Mouse (Mus musculus) limb, embryonic 15.5 days (tissue): ENCODE results near the gene Rnase1. TPM values are rescaled to one million over a fixed set of nuclear protein-coding genes. Genes with fewer than 3 reads are reported as not detected.
A peak's percentile ranks its signal among the peaks of the same experiment; 100 is the strongest.

Source experiments
- ATAC-seq: fragments of 200-750 bp; cut with Nextera tagmentation; 2 replicates; pipeline ENCODE4 v1.8.0; 2017; ENCODE audit warnings: low read depth, moderate TSS enrichment; ENCODE audit not compliant: insufficient number of reproducible peaks, low FRiP score, low TSS enrichment
- H3K27ac ChIP-seq: fragments of 300-500 bp; sonication (generic); 2 replicates; pipeline ENCODE4 v1.5.1; 2015; ENCODE audit warnings: moderate library complexity, mild to moderate bottlenecking, inconsistent platforms
- H3K27me3 ChIP-seq: fragments of 300-500 bp; sonication (generic); 2 replicates; pipeline ENCODE4 v1.6.1; 2015; ENCODE audit warnings: inconsistent platforms
- H3K36me3 ChIP-seq: fragments of 300-500 bp; sonication (generic); 2 replicates; pipeline ENCODE4 v1.6.1; 2015; ENCODE audit warnings: inconsistent platforms
- H3K4me1 ChIP-seq: fragments of 300-500 bp; sonication (generic); 2 replicates; pipeline ENCODE4 v1.6.1; 2015; ENCODE audit warnings: inconsistent platforms
- H3K4me2 ChIP-seq: fragments of 300-500 bp; sonication (generic); 2 replicates; pipeline ENCODE4 v1.6.1; 2015; ENCODE audit warnings: mild to moderate bottlenecking, inconsistent platforms
- H3K4me3 ChIP-seq: fragments of 300-500 bp; sonication (generic); 2 replicates; pipeline ENCODE4 v1.5.1; 2015; ENCODE audit warnings: mild to moderate bottlenecking, inconsistent platforms
- H3K9ac ChIP-seq: fragments of 300-500 bp; sonication (generic); 2 replicates; pipeline ENCODE4 v1.6.1; 2015; ENCODE audit warnings: inconsistent platforms
- H3K9me3 ChIP-seq: fragments of 300-500 bp; sonication (generic); 2 replicates; pipeline ENCODE4 v1.6.1; 2016; ENCODE audit warnings: inconsistent platforms
- WGBS: fragments of 180-500 bp; shearing (Covaris S2); methylation state at CpG from one replicate; pipeline ENCODE4 v1.1.7; 2015; 5-methylcytosine and 5-hydroxymethylcytosine counted together
- polyA plus RNA-seq: library from polyadenylated mRNA; unstranded; fragments of >200 nt; fragmentation: Nextera tagmentation; extraction: Ambion mirVana; gene quantifications from 2 replicates; pipeline ENCODE4 v1.2.1, GENCODE M21; 2015

Rnase1 gene
- polyA plus RNA-seq, 1 experiment from 2014 or later = 2.2 TPM

GRCm38 (mm10) chr14:51132372-51132771, 14.2 kb downstream of the Rnase1 start:
- no peak for ATAC-seq
- WGBS = 87% methylated on average over 4 of the region's 4 CpGs

DNA sequence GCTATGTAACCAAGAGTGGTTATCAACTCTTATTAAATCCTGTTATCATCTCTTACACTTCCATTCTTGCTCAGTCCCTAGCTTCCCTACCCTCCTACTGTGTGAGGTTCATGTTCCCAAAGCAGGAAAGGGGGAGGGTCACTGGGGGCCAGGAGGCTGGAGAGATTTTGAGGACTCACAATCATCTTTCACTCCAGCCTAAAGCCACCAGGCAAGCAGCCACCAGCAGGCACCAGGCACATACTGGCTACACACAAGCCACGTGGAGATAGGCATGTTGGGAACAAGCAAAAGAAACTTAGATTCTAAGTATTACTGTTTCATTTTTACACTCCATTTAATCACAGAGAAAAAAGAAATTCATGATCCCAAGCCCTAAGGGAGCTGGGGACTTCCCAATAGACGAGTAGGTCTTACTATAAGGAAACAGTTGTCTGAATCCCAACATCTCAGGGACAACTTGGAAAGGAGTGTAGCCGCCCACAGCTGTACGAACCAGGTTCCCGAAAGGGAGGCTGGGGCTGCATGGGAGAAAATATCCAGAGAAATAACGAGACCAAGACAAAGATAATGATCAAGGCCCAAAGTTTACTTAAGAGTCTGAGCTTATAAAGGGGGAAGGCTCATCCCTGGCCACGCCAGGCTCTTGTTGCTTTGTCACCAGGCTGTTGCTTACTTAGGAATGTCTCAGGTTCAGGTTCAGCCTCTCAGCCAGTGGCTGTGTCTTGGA, 15.3 kb downstream of the Rnase1 start:
- Histone ChIP-seq H3K27me3 (no peaks in the 10 kb centered on the region), H3K4me1 (no peaks in the 10 kb centered on the region), H3K27ac (no peak overlapping the region), H3K4me3 (no peak overlapping the region), H3K4me2 (no peak overlapping the region), H3K9ac (no peak overlapping the region), H3K9me3 (no peaks in the 10 kb centered on the region), H3K36me3 (no peaks in the 10 kb centered on the region)
- ATAC-seq = no peak
- 79% methylated on average over 7 of the region's 7 CpGs for WGBS

More at GRCm38 (mm10) chr14:51132372-51132771, 14.2 kb downstream of the Rnase1 start:
- H3K4me3 ChIP-seq = no peak overlapping the region
- no peak overlapping the region for H3K9ac ChIP-seq
- no peaks in the 10 kb centered on the region for H3K27me3 ChIP-seq
- H3K27ac ChIP-seq = no peak overlapping the region
- H3K4me2 ChIP-seq = no peak overlapping the region
- no peaks in the 10 kb centered on the region for H3K9me3 ChIP-seq
- H3K36me3 ChIP-seq = no peaks in the 10 kb centered on the region
- no peaks in the 10 kb centered on the region for H3K4me1 ChIP-seq

DNA sequence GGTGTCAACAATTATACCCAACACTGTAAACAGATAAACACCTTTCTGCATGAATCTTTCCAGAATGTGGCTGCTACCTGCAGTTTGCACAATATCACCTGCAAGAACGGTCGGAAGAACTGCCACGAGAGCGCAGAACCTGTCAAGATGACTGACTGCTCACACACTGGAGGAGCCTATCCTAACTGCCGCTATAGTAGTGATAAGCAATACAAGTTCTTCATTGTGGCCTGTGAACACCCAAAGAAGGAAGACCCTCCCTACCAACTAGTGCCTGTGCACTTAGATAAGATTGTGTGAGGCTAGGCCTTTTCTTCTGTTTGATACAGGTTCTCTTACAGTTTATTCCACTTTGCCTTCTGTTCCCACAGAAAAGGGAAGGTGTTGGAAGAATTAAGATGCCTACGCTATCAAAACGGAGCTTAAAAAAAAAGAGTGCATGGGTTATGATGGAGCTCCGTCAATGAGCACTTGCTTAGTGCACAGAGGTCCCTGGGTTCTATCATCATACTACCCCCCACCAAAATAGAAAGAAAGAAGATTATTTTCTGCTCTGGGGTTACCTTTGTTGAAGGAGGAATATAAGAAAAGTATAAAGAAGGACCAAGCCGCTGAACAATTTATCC, 16.2 kb downstream of the Rnase1 start:
- no peak for ATAC-seq
- Histone ChIP-seq H3K36me3 (no peaks in the 10 kb centered on the region), H3K27me3 (no peaks in the 10 kb centered on the region), H3K4me1 (no peaks in the 10 kb centered on the region), H3K4me3 (no peak overlapping the region), H3K4me2 (no peak overlapping the region), H3K9ac (no peak overlapping the region), H3K27ac (no peak overlapping the region), H3K9me3 (no peaks in the 10 kb centered on the region)
- 82% methylated on average over 9 of the region's 9 CpGs for WGBS

GRCm38 (mm10) chr14:51129624-51129975, 17.0 kb downstream of the Rnase1 start:
- H3K9ac ChIP-seq = no peak overlapping the region
- no peak overlapping the region for H3K4me2 ChIP-seq
- no peak for ATAC-seq
- WGBS = 56% methylated on average over 4 of the region's 4 CpGs
- no peaks in the 10 kb centered on the region for H3K4me1 ChIP-seq
- H3K36me3 ChIP-seq = no peaks in the 10 kb centered on the region
- no peak overlapping the region for H3K4me3 ChIP-seq
- no peaks in the 10 kb centered on the region for H3K9me3 ChIP-seq
- H3K27ac ChIP-seq = no peak overlapping the region
- H3K27me3 ChIP-seq = no peaks in the 10 kb centered on the region

DNA sequence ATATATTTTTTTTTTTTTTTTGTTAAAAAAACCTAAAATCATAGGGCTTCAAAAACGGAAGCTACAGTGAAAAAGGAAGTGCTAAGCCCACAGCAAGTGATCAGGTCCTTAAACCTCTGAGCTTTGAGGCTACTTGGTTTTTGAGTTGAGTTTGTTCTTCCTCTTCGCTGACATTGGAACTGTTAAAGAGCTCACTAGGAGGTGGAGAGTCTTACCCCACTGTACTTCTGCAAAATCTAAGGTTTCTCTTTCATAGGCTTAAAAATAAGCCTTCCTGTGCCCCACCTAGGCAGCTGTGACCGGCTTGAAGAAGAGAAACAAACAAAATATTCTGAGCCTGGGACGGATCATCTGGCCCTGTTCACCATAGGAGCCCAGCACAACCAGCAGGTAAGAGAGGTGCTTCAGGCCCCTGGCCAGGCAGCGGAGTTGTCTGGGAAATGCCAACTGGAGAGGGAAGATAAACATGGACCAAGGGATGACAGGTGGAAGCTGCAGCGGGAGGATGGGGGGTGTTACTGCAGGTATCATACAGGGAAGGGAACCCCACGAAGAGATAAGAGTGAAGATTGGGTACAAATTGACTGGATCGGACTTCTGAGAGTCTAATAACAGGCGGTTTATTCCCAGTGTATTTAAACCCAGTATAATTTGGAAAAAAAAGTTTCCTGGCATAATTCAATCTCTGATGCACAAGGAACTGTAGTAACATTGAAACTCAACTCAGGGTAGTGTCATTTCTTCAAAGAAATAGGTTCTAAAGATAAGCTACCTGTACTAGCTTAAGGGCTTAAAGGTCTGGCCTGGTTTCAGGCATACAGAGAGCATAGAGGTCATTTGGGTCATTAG, 17.6 kb downstream of the Rnase1 start:
- no peaks in the 10 kb centered on the region for H3K36me3 ChIP-seq
- H3K9me3 ChIP-seq = no peaks in the 10 kb centered on the region
- WGBS = 77% methylated on average over 9 of the region's 9 CpGs
- no peak overlapping the region for H3K9ac ChIP-seq
- no peak for ATAC-seq
- no peak overlapping the region for H3K27ac ChIP-seq
- no peaks in the 10 kb centered on the region for H3K4me1 ChIP-seq
- no peak overlapping the region for H3K4me3 ChIP-seq
- no peak overlapping the region for H3K4me2 ChIP-seq
- H3K27me3 ChIP-seq = no peaks in the 10 kb centered on the region

DNA sequence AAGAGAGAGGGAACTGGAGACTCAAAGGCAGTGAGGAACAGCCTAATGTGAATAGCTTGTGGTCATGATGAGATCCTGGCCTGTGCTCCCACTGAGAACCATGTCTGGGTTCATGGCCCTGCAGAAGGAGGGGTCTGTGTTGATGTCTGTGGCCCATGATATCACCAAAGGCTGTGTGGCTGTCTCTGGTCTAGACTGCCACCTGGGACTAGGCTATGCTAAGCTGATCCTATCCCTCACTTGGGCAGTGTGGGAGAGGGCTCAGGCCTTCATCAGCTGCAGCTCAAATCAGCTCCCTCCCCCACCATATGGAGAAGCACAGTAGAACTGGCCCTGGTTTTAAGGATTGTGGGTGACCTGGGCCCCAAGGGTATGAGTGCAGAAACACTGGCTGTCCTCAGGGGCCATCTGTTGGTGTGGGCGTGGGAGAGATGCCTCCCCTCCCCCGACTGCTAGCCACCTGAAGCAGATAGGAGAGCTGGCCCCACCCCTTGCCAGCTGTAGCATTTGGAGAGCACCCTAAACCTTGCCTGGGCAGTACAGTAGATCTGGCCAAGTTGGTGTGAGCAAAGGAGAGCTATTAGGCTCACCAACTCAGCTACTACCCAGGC, 18.8 kb downstream of the Rnase1 start:
- Histone ChIP-seq H3K9ac (no peak overlapping the region), H3K4me1 (no peaks in the 10 kb centered on the region), H3K4me2 (no peak overlapping the region), H3K36me3 (no peaks in the 10 kb centered on the region), H3K9me3 (no peaks in the 10 kb centered on the region), H3K27me3 (no peaks in the 10 kb centered on the region), H3K27ac (no peak overlapping the region), H3K4me3 (no peak overlapping the region)
- WGBS = 64% methylated on average over 2 of the region's 2 CpGs
- ATAC-seq = no peak; the same call in 1 of the 2 replicates

DNA sequence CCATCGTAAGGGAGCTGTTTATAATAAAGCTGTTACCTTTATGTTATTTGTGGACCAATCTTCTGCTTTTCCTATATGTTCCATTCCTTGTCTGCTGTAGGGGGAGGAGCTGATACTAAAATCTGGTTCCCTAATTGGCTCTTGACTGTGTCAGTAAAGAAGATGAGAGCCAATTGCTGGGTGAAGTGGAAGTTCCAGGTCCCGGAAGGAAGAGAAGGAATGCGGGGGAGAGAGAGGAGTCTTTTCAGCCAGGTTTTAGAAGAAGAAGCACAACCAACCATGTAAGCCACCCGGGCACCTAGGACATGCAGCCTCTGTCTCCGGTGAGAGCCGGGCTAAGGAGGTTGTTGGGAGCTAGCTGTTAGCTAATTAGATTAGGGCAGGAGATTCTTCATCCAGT, 20.9 kb downstream of the Rnase1 start:
- no peaks in the 10 kb centered on the region for H3K4me1 ChIP-seq
- H3K4me2 ChIP-seq = no peak overlapping the region
- H3K4me3 ChIP-seq = no peak overlapping the region
- no peak overlapping the region for H3K27ac ChIP-seq
- no peaks in the 10 kb centered on the region for H3K27me3 ChIP-seq
- H3K9me3 ChIP-seq = no peaks in the 10 kb centered on the region
- 83% methylated on average over 6 of the region's 6 CpGs for WGBS
- no peak overlapping the region for H3K9ac ChIP-seq
- no peak for ATAC-seq
- no peaks in the 10 kb centered on the region for H3K36me3 ChIP-seq

DNA sequence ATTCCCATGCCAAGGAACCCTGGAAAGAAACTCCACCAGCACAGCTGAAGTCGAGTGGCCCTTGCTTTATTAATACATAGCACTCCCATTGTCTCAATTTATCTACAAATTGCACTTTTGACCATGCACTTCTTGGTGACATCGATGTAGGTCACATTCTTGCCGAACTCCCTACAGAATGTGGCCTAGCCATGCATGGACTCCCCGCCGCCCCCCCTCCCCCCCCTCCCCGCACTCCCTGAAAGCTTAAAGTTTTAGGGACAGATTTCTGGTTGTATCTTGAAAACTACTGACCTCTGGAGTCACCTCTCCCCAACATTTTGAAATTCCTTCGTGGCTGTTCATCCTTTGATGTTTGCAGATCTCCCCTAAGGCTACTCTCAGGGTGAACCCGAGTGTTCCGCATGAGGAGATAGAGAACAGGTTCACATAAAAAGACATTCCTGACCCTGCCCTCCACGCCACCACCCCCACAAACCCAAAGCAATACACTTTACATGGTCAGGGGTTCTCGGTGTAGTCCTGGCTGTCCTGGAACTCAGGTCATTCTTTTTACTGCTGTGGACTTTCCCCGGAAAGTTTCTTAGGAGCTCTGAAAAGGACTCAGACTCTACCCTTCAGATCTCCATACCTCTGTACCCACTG, 32.5 kb downstream of the Rnase1 start, which contains the start of gene Eddm3b:
Gene Eddm3b (plus strand): TSS at position 511 of the 645 bp plus-strand sequence.
- Histone ChIP-seq H3K4me3 (no peak within 1 kb of the TSS), H3K9ac (no peak within 1 kb of the TSS), H3K9me3 (no peaks in the 10 kb centered on the region), H3K27me3 (no peaks in the 10 kb centered on the region), H3K36me3 (no peaks in the 10 kb centered on the region), H3K4me1 (no peaks in the 10 kb centered on the region), H3K27ac (no peak within 1 kb of the TSS), H3K4me2 (no peak within 1 kb of the TSS)
- no peak for ATAC-seq
- 44% methylated on average over 12 of the region's 12 CpGs for WGBS

- Histone ChIP-seq H3K4me2 (no peak overlapping the region), H3K4me3 (no peak overlapping the region), H3K27ac (no peak overlapping the region), H3K9me3 (no peaks in the 10 kb centered on the region), H3K36me3 (no peaks in the 10 kb centered on the region), H3K4me1 (no peaks in the 10 kb centered on the region), H3K27me3 (no peaks in the 10 kb centered on the region), H3K9ac (no peak overlapping the region)
- ATAC-seq = no peak
- 42% methylated on average over 9 of the region's 9 CpGs for WGBS
Measured at GRCm38 (mm10) chr14:51113476-51113875, 33.1 kb downstream of the Rnase1 start.

DNA sequence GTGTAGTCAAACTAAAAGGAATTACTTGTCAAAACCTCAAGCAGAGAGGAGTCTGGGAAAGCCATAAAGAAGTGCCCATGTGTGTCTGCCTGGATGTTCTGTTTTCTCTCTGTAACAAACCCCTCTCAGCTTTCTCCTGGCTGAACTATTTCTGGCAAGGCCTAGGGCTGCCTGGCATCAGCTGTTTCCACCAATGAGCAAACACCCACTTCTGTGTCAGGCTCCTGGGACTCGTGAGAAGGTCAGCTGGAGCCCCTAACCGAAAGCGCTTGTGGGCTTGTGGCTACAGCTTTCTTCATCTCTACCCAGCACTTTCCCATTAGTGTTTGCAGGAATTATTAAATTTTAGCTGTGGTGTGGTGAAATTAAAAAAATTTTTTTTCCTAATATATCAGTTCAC, 34.6 kb downstream of the Rnase1 start:
- Histone ChIP-seq H3K4me3 (no peak overlapping the region), H3K36me3 (no peaks in the 10 kb centered on the region), H3K9ac (no peak overlapping the region), H3K4me1 (no peaks in the 10 kb centered on the region), H3K27ac (no peak overlapping the region), H3K9me3 (no peaks in the 10 kb centered on the region), H3K27me3 (no peaks in the 10 kb centered on the region), H3K4me2 (no peak overlapping the region)
- ATAC-seq = peak; percentile 63; the same call in 1 of the 2 replicates
- 35% methylated on average over 3 of the region's 3 CpGs for WGBS

GRCm38 (mm10) chr14:51106449-51106967, 40.1 kb downstream of the Rnase1 start:
- H3K27me3 ChIP-seq = no peaks in the 10 kb centered on the region
- no peak overlapping the region for H3K9ac ChIP-seq
- no peaks in the 10 kb centered on the region for H3K4me1 ChIP-seq
- H3K4me3 ChIP-seq = no peak overlapping the region
- H3K4me2 ChIP-seq = no peak overlapping the region
- H3K27ac ChIP-seq = no peak overlapping the region
- H3K9me3 ChIP-seq = no peaks in the 10 kb centered on the region
- no peak for ATAC-seq
- H3K36me3 ChIP-seq = no peaks in the 10 kb centered on the region
